Mouse (Mus musculus) heart, adult 11 months (tissue): ENCODE data around the gene Speer4e.
A peak's percentile ranks its signal among the peaks of the same experiment; 100 is the strongest.
"Not testable (repeated sequence)": the region's sequence is repeated elsewhere in the genome, so short reads cannot be mapped to it uniquely, and the experiment has no call there.

Experiments
- DNase-seq: peaks from one replicate; pipeline ENCODE4 v3.0.0; 2022

The Speer4e gene

DNA sequence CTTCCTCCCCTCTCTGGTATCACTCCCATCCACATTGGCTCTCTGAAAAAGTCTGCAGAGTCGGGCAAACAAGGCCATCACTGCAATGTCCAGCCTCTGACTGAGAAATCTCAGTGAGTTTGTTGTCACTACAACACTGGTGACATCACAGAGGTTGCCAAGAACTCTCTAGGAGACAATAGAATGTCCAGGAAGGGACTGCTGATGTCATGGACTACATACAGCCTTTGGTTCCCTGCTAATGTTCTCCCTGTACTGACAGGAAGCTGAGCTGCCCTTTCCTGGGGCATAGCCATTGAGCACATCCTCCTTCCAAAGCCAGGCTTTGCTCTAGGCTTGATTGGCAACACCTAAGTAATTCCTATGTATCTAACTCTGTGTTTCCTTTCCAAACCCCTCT, at the start of gene Speer4e:
TSS of gene Speer4e (minus strand) at position 101 of the 400 bp plus-strand sequence.
- not testable (repeated sequence) for DNase-seq

DNA sequence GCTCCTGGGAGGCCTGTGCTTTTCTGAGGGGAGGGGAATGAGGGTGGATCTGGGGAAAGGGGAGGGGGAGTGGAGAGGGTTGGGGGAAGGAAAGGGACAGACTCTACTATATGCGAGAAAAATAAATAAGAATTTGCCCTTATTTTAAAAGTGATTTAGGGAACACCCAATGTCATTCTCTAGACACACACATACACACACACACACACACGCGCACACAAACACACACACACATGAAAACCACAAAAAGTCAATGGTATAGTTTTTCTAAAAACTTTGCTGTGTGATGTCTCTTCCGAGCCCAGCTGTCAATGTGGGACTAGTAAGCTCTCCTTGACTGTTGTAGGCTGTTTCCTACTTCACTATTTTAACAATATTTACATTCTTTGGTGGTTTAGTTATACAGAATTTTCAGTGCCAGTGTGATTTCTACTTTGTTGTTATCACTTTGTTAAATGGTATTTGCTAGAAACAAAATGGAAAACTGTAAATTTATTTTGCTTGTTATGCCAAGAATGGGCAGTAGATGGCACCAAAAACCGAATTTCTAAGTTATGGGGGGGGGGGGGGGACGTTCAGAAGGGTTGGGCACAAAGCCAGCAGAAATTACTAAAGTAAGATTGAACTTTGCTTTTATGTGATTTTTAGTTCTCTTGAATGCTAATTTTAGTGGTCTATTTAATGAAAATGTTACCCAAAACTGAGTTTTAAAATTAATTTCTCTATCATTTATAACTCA, 48.6 kb upstream of the Speer4e start:
- DNase-seq, result not testable (repeated sequence)

DNA sequence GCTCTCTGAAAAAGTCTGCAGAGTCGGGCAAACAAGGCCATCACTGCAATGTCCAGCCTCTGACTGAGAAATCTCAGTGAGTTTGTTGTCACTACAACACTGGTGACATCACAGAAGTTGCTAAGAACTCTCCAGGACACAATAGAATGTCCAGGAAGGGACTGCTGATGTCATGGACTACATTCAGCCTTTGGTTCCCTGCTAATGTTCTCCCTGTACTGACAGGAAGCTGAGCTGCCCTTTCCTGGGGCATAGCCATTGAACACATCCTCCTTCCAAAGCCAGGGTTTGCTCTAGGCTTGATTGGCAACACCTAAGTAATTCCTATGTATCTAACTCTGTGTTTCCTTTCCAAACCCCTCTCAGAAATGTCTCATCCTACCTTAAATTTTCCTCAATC, 40.6 kb upstream of the Speer4e start, which contains the start of gene Gm10354:
TSS of gene Gm10354 (minus strand) at position 101 of the 400 bp plus-strand sequence.
- not testable (repeated sequence) for DNase-seq

DNA sequence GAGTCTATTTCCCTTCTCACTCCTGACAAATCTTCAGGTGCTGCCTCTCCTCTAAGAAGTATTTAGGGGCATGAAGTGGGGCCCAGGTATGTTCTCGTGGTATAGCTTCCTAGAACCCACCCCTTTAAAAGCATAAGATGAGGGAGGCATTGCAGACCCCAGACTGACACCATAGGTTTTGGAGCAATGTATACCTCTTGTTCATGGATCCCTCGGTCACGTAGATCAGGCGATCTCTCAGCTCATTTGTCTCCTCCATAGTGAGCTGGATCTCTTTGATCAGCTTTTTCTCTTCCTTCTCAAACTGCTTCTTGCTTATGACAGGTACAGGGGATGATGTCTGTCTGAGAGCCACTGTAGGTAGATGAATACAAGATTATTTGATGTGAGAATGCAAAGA, 39.1 kb upstream of the Speer4e start:
- peak; percentile 84 for DNase-seq

DNA sequence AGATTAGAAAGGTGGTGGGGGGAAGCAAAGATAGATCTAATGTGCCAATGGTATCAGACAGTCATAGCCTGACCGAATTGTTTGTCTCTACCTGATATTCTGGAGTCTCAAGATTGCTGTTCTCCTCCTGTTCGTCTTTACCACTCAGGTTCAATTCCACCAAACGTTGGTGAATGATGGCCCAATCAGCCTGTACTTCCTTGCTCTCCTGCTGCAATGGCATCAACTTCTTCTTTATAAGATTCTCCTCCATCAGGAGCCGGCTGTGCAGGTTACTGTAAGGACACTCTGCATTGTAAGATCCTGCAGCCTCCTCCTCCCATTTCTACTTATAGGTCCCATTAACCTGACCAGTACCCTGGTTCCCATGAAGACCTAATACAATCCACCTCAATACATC, 37.1 kb upstream of the Speer4e start:
- DNase-seq, result peak; percentile 85

DNA sequence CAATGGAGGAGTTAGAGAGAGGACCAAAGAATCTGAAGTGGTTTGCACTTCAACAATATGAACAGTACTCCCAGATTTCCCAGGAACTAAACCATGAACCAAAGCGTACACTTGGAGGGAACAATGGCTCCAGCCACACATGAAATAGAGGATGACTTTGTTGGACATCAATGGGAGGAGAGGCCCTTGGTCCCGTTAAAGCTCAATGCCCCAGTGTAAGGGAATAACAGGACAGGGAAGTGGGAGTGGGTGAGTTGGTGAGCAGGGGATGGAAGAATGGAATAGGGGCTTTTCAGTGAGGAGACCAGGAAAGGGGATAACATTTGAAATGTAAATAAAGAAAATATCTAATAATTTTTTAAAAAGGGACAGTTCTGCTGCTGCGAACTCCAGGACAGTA, 34.6 kb upstream of the Speer4e start:
- DNase-seq, result peak; percentile 84

DNA sequence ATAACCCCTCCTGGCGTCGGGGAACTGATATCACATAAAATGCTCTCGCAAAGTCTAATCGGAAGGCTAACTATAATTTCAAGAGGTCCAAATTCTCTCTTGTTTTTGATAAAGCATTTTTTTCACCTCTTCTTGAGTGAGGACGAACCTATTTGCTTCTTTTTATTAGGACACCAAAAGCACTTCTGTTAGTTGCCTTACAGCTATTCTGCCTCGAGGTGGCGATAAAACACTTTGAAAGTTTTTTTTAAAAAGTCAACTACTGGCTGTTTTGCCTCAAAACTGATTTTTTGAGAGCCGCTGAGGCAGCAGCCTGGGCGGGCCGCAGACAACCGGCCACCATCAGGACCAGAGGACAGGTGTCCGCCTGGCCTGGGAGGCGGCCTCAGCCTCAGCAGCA, 25.6 kb upstream of the Speer4e start:
- not testable (repeated sequence) for DNase-seq

DNA sequence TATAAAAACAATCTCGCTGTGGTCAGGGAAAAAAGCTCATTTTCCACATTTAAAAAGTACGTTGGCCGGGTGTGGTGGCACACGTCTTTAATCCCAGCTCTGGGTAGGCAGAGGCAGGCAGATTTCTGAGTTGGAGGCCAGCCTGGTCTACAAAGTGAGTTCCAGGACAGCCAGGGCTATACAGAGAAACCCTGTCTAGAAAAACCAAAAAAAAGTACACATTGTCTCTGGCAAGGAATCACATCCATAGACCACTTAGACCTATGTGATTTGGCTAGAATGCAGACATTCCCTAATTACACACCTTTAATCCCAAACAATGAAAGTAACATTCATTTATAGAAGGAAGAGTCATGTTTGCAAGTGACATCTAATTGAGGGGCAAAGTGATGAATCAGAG, 23.3 kb upstream of the Speer4e start:
- not testable (repeated sequence) for DNase-seq

DNA sequence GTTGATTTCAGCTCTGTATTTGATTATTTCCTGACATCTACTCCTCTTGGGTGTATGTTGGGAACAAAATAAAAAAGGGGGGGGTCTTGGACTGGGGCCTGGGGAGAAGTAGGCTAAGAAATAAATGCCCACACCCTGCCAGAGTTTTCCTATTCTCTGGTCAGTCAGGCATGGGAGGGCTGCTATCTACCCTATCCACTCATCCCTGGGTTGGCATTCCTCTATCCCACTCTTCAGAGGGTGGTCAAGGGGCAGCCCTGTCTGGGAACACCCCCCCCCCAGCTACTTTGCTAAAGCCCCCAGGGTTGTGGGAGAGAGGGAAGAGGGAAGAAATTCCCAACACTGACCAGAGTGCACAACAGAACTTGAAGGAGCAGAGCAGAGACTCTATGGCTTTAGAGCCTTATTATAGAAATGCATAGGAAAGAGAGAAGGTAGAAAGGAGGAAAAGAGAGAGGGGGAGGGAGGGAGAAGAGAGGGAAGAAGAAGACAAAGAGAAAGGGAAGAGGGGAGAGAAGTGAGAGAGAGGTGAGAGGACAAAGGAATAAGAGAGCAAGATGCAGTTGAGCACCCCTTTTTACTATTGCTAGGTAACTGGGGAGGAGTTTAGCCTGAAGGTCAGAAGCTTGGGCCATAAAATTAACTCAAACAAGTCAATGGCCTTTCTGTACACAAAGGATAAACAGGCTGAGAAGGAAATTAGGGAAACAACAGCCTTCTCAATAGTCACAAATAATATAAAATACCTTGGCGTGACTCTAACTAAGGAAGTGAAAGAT, 17.9 kb upstream of the Speer4e start:
- peak; percentile 73 for DNase-seq

DNA sequence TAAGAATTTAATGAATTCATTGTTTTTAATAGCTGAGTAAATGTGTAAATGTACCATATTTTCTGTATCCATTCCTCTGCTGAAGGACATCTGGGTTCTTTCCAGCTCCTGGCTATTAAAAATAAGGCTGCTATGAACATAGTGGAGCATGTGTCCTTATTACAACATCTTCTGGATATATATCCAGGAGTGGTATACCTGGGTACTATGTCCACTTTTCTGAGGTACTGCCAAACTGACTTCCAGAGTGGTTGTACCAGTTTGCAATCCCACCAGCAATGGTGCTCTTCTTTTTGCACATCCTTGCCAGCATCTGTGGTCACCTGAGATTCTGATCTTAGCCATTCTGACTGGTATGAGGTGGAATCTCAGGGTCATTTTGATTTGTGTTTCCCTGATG, 15.4 kb upstream of the Speer4e start:
- DNase-seq, result not testable (repeated sequence)

DNA sequence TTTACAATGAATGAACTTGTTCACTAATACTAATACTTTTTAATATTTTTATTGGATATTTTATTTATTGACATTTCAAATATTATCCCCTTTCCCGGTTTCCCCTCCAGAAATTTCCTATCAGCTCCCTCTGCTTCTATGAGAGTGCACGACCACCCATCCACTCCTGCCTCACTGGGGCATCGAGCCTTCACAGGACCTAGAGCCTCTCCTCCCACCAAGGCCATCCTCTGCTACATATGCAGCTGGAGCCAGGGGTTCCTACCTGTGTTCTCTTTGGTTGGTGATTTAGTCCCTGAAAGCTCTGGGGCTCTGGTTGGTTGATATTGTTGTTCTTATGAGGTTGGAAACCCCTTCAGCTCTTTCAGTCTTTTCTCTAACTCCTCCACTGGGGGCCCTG, 14.5 kb upstream of the Speer4e start:
- DNase-seq, result peak; percentile 66

DNA sequence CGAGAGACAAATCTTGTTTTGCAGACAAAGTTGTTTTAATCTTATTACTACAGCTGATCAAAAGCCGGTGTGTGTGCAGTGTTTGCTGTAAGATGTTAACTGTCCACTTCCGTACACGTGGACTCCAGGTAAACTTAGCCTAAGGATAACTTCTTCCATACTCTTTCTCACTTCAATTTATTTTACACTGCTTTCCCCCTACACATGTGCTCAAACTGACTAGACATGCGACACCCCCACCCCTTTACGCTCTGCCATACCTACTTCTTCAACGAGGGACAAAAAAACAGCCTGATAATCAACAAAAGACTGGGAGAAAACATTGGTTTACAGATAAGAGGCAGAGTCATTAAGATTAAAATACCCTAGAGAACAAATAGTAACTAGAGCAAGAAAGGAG, 13.6 kb upstream of the Speer4e start:
- DNase-seq, result peak; percentile 83

DNA sequence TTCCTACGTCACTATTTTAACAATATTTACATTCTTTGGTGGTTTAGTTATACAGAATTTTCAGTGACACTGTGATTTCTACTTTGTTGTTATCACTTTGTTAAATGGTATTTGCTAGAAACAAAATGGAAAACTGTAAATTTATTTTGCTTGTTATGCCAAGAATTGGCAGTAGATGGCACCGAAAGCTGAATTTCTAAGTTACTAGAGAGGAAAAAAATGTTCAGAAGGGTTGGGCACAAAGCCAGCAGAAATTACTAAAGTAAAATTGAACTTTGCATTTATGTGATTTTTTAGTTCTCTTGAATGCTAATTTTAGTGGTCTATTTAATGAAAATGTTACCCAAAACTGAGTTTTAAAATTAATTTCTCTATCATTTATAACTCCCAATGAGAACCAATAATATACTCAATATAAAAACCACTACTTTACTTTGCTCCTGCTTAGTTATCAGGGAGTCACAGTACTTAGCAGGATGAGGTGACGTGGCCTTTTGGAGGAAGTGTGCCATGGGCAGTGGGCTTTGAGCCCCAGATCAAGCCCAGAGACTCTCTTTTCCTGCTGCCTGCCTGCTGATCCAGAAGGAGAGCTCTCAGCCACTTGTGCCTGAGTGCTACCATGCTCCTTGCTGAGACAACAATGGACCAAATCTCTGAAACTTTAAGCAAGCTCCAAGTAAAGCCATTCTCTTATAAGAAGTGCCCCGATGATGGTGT, 9.4 kb upstream of the Speer4e start:
- peak; percentile 77 for DNase-seq

DNA sequence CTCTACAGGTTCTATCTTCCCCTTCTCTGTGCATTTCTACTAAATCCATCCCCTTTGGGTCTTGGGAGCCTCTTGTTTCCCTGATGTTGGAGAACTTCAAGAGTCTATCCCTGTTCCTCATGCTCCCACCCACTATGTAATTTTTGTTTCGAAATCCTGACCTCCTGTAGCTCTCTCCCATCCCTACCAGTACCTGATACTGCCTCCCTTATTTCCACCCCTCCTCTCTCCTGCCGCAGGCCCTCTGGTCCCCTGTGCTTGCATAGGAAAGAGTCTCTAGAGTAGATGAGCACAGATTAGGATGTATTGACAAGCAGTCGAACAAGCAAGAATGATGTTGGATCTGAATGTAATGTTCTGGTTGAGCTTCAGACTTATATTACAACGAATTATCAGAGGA, 7.3 kb upstream of the Speer4e start:
- DNase-seq, result not testable (repeated sequence)

DNA sequence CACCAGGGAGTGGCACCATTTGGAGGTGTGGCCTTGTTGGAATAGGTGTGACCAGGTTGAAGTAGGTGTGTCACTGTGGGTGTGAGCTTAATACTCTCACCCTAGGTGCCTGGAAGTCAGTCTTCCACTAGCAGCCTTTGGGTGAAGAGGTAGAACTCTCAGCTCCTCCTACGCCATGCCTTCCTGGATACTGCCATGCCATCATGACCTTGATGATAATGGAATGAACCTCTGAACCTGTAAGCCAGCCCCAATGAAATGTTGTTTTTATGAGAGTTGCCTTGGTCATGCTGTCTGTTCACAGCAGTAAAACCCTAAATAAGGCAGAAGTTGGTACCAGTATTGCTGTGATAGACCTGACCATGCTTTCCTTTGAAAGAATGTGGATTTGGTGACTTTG, 2.8 kb upstream of the Speer4e start:
- peak; percentile 72 for DNase-seq

DNA sequence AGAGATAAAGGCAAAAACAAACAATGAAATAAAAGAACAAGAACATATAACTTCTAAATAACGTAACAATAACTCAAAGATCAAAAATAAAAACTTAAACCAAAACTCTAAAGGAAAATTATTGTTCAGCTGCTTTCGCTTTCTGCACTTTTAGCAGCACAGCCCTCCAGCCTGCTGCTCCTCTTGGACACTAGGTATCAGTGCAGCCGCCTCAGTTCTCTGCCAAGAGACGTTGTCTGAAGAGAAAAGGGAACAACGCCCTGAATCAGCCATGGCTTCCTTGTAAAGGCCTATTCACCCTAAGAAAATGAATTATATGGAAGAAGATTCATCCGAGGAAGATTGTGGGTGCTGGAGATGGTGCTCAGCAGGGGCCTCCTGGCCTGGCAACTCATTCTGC, 4.5 kb downstream of the Speer4e start:
- peak; percentile 90 for DNase-seq

DNA sequence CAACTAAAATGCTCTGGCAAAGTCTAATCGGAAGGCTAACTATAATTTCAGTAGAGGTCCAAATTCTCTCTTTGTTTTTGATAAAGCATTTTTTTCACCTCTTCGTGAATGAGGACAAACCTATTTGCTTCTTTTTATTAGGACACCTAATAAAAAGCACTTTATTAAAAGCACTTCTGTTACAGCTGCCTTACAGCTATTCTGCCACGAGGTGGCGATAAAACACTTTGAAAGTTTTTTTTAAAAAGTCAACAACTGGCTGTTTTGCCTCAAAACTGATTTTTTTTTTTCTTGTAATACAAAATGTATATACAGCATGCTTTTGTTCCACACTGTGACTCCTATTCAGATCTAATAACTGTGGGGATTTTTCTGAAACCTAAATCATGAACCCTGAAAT, 11.2 kb downstream of the Speer4e start:
- not testable (repeated sequence) for DNase-seq

DNA sequence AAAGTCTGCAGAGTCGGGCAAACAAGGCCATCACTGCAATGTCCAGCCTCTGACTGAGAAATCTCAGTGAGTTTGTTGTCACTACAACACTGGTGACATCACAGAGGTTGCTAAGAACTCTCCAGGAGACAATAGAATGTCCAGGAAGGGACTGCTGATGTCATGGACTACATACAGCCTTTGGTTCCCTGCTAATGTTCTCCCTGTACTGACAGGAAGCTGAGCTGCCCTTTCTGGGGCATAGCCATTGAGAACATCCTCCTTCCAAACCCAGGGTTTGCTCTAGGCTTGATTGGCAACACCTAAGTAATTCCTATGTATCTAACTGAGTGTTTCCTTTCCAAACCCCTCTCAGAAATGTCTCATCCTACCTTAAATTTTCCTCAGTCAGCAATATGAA, 23.4 kb downstream of the Speer4e start, which contains the start of gene Gm9758:
TSS of gene Gm9758 (minus strand) at position 101 of the 400 bp plus-strand sequence.
- DNase-seq, result not testable (repeated sequence)

DNA sequence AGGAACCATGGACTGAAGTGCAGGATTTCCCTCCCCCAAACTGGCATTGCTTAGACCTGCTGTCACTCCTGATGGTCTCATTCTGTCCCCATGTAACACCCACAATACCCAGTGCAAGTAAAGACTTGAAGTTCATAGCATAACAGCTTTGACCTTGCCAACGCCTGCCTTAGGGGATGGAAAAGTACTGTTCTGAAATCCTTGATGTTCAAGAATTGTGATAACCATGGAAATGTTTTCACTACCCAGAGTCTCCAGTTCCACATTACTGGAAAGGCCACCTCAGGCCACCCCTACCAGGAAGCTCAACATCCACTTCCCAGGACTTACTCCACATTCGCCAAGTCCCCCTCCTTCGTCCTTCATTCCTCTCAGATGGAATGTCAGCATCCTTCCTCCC, 23.9 kb downstream of the Speer4e start:
- DNase-seq, result peak; percentile 86

DNA sequence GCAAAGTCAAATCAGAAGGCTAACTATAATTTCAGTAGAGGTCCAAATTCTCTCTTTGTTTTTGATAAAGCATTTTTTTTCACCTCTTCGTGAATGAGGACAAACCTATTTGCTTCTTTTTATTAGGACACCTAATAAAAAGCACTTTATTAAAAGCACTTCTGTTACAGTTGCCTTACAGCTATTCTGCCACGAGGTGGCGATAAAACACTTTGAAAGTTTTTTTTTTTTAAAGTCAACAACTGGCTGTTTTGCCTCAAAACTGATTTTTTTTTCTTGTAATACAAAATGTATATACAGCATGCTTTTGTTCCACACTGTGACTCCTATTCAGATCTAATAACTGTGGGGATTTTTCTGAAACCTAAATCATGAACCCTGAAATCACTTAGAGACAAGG, 34.7 kb downstream of the Speer4e start:
- DNase-seq, result not testable (repeated sequence)

DNA sequence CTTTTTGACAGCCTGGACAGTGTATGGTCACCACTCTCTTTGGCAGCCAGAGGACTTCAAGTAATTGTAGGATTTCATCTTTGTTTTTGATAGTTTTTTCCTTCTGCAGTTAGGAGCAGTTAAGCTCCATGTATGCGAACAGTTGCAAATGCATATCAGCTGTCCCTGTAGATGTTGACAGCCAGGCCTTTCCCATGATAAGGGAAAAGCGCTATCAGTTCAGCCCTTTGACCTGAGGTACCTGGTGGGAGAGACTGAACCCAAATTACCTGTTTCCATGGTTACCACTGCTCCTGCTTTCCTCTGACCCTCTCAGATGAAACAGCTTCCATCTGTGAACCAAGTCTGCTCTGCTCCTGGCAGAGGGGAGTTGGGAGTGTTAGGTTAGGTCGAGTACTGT, 46.0 kb downstream of the Speer4e start:
- peak; percentile 23 for DNase-seq

DNA sequence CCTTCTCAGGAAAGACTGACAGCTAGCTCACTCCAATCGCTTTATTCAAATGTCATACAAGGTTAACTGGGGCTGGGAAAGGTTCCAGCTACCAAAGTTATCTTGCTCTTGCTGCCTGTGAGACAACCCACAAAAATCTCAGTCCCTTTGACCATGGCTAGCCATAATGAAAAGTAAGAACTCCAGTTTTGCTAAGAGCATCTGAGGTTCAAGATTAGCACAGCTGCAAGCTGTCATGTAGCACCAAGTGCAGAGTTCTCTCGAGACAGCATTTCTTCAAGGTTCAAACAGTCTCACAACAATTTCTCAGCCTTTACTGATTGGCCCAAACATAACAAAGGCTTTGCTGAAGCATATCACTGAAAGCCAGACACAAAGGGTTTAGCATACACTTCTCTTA, 52.9 kb downstream of the Speer4e start:
- not testable (repeated sequence) for DNase-seq
